Mouse (Mus musculus) midbrain, embryonic 11.5 days (tissue): ENCODE data around the gene Ip6k2. TPM values are rescaled to one million over a fixed set of nuclear protein-coding genes. Genes with fewer than 3 reads are reported as not detected.

Experiments
- ATAC-seq: fragments of 200-750 bp; cut with Nextera tagmentation; 2 replicates; pipeline ENCODE4 v1.8.0; 2017; ENCODE audit warnings: moderate TSS enrichment, moderate library complexity; ENCODE audit not compliant: low FRiP score
- DNase-seq: peaks from one replicate; pipeline ENCODE4 v3.0.0; 2015; ENCODE audit warnings: low spot score; ENCODE audit errors: missing footprints
- H3K27ac ChIP-seq: fragments of 300-500 bp; sonication (generic); 2 replicates; pipeline ENCODE4 v1.5.1; 2014; ENCODE audit warnings: low read depth, low read length
- H3K27me3 ChIP-seq: fragments of 300-500 bp; sonication (generic); 2 replicates; pipeline ENCODE4 v1.6.1; 2014; ENCODE audit warnings: mild to moderate bottlenecking, low read length, moderate library complexity, mixed read lengths; ENCODE audit not compliant: control insufficient read depth, insufficient read depth
- H3K36me3 ChIP-seq: fragments of 300-500 bp; sonication (generic); 2 replicates; pipeline ENCODE4 v1.6.1; 2014; ENCODE audit warnings: mild to moderate bottlenecking, low read length, moderate library complexity, mixed read lengths; ENCODE audit not compliant: control insufficient read depth, insufficient read depth
- H3K4me1 ChIP-seq: fragments of 300-500 bp; sonication (generic); 2 replicates; pipeline ENCODE4 v1.6.1; 2014; ENCODE audit warnings: low read length; ENCODE audit not compliant: control insufficient read depth, insufficient read depth
- H3K4me2 ChIP-seq: fragments of 300-500 bp; sonication (generic); 2 replicates; pipeline ENCODE4 v1.6.1; 2014; ENCODE audit warnings: mild to moderate bottlenecking, moderate library complexity
- H3K4me3 ChIP-seq: fragments of 300-500 bp; sonication (generic); 2 replicates; pipeline ENCODE4 v1.5.1; 2014; ENCODE audit warnings: low read depth, low read length
- H3K9ac ChIP-seq: fragments of 300-500 bp; sonication (generic); 2 replicates; pipeline ENCODE4 v1.6.1; 2014; ENCODE audit warnings: low read length
- H3K9me3 ChIP-seq: fragments of 300-500 bp; sonication (generic); 2 replicates; pipeline ENCODE4 v1.6.1; 2016; ENCODE audit warnings: low read length; ENCODE audit not compliant: control insufficient read depth
- WGBS: fragments of 180-500 bp; shearing (Covaris S2); extraction: QIAGEN DNeasy Blood & Tissue Kit; methylation state at CpG from one replicate; pipeline ENCODE4 v1.1.7; 2014; 5-methylcytosine and 5-hydroxymethylcytosine counted together
- microRNA-seq: library from miRNA; unstranded; fragments of <30 nt; microRNA quantifications from one replicate; pipeline ENCODE4, GENCODE M21; 2017
- polyA plus RNA-seq: library from polyadenylated mRNA; unstranded; fragments of >200 nt; fragmentation: Nextera tagmentation; extraction: Ambion mirVana; gene quantifications from 2 replicates; pipeline ENCODE4 v1.2.1, GENCODE M21; 2014

The Ip6k2 gene
- polyA plus RNA-seq, 1 experiment from 2014 or later = 104 TPM

DNA sequence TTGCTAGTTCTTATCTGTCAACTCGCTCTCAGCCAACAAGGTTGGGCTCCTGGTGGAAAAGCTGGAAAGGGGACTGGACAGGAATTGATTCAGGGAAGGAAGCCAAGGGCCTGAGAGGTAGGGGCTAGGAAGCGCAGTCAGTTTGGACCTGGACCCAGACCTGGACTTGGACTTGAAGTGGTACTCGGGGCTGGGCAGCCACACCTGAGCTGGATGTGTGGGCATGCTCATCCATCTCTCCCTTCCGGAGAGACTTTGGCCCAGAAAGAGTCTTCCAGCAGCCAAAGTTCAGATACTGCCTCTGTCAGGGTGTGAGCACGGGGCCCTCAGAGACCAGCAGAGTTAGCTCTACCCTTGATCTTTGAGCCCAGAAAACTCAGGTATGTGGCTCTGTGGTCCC, 71.7 kb downstream of the Ip6k2 start:
- Histone ChIP-seq H3K4me3 (no peak overlapping the region), H3K9me3 (no peaks in the 10 kb centered on the region), H3K36me3 (no peaks in the 10 kb centered on the region), H3K4me2 (no peak overlapping the region; the same call in 1 of the 2 replicates), H3K27ac (no peak overlapping the region), H3K4me1 (peaks cover 9% of the 10 kb centered on the region), H3K27me3 (no peaks in the 10 kb centered on the region), H3K9ac (no peak overlapping the region)
- DNase-seq (no peak), ATAC-seq (no peak)
- WGBS = 70% methylated on average over 5 of the region's 5 CpGs

Small RNA genes within 50 kb of the gene (microRNA-seq; reads per million reads assigned to microRNA genes)
- not detected for gene Gm23156

Other genes starting within 250 kb of the Ip6k2 start
- 182 and 186 TPM in 2 replicates for gene Impdh2, start 223.5 kb upstream of the Ip6k2 start, polyA plus RNA-seq
- gene Ndufaf3, start 216.4 kb upstream of the Ip6k2 start, polyA plus RNA-seq = 51.7 and 51.9 TPM in 2 replicates
- 158 and 172 TPM in 2 replicates for gene Dalrd3, start 213.9 kb upstream of the Ip6k2 start, polyA plus RNA-seq
- gene Wdr6, start 205.1 kb upstream of the Ip6k2 start, polyA plus RNA-seq = 117 and 132 TPM in 2 replicates
- gene P4htm, start 186.1 kb upstream of the Ip6k2 start, polyA plus RNA-seq = 7.2 and 9.8 TPM in 2 replicates
- gene Arih2, start 134.4 kb upstream of the Ip6k2 start, polyA plus RNA-seq = 46.9 and 50.9 TPM in 2 replicates
- gene Slc25a20, start 121.7 kb upstream of the Ip6k2 start, polyA plus RNA-seq = 31.2 and 33.3 TPM in 2 replicates
- 58.0 and 58.2 TPM in 2 replicates for gene Prkar2a, start 94.5 kb upstream of the Ip6k2 start, polyA plus RNA-seq
- gene Nckipsd, start 24.6 kb downstream of the Ip6k2 start, polyA plus RNA-seq = 8.3 and 9.2 TPM in 2 replicates
- gene Celsr3, start 42.5 kb downstream of the Ip6k2 start, polyA plus RNA-seq = 5.4 and 6.4 TPM in 2 replicates
- gene Slc26a6, start 69.5 kb downstream of the Ip6k2 start, polyA plus RNA-seq = 7.5 and 8.0 TPM in 2 replicates
- gene Tmem89, start 130.8 kb downstream of the Ip6k2 start, polyA plus RNA-seq = not detected in 2 replicates
- 378 and 408 TPM in 2 replicates for gene Uqcrc1, start 152.8 kb downstream of the Ip6k2 start, polyA plus RNA-seq
- 1.1 and 2.2 TPM in 2 replicates for gene Col7a1, start 169.8 kb downstream of the Ip6k2 start, polyA plus RNA-seq
- 0.15 TPM in 1 of 2 replicates, not detected in the other for gene Ucn2, start 202.2 kb downstream of the Ip6k2 start, polyA plus RNA-seq
- gene Pfkfb4, start 208.0 kb downstream of the Ip6k2 start, polyA plus RNA-seq = 7.7 and 10.5 TPM in 2 replicates